Mouse (Mus musculus): ENCODE results near the gene Clmp. TPM values are rescaled to one million over a fixed set of nuclear protein-coding genes. Genes with fewer than 3 reads are reported as not detected.
"Not testable (repeated sequence)": the region's sequence is repeated elsewhere in the genome, so short reads cannot be mapped to it uniquely, and the experiment has no call there.

The Clmp gene
- polyA plus RNA-seq, 1 experiment from 2014 or later = 14.9 TPM

GRCm38 (mm10) chr9:40780892-40781725 lies 95.3 kb downstream of the Clmp start:
- H3K9ac ChIP-seq = no peak overlapping the region
- H3K4me1 ChIP-seq (replicated peaks) = peaks cover 38% of the 10 kb centered on the region
- H3K4me2 ChIP-seq = no peak overlapping the region
- H3K9me3 ChIP-seq (replicated peaks) = no peaks in the 10 kb centered on the region
- ATAC-seq (ENCODE audit: insufficient number of reproducible peaks, low FRiP score) = no peak
- no peak overlapping the region for H3K4me3 ChIP-seq
- no peaks in the 10 kb centered on the region for H3K36me3 ChIP-seq
- no peaks in the 10 kb centered on the region for H3K27me3 ChIP-seq (replicated peaks)
- 65% methylated on average over 11 of the region's 11 CpGs for WGBS
- peak overlapping the region; percentile 70; the same call in 1 of the 2 replicates for H3K27ac ChIP-seq (ENCODE audit: poor library complexity, severe bottlenecking)

DNA sequence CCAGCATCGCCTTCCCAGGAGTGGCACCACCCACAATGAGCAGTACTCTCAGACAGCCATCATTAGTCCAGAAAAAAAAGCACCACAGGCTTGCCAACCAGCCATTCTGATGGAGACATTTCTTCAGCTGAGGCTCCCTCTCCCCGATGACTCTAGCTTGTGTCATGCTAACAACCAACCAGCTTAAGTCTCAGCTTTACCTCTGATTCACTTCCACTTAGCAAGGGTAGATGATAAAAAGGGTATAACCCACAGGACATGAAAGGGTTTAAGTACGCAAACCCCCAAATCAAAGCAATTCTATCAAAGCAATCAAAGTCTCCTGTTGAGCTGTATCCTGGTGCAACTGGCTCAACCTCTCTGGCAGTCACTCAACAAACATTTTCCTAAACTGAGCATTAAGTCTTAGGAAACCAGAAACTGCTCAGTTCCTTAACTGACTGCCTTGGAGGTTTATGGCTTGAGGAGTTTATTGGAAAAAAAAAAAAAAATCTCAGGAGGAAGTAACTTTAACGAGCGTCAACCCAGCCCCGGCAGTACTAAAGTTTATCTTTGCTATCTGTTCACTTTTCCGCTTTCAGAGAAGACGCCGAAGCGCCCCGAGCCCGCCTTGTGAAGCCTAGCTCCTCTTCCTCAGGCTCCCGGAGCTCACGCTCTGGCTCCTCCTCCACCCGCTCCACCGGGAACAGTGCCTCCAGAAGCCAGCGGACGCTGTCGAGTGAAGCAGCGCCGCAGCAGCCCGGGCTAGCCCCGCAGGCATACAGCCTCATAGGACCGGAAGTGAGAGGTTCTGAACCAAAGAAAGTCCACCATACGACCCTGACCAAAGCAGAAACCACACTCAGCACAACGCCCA lies 96.2 kb downstream of the Clmp start:
- H3K4me3 ChIP-seq = peak overlapping the region; percentile 21; the same call in 1 of the 2 replicates
- H3K27ac ChIP-seq (ENCODE audit: poor library complexity, severe bottlenecking) = peak overlapping the region; percentile 70; the same call in 1 of the 2 replicates
- 32% methylated on average over 26 of the region's 26 CpGs for WGBS

GRCm38 (mm10) chr9:40783641-40784373 lies 98.0 kb downstream of the Clmp start:
- no peak overlapping the region for H3K9ac ChIP-seq

More for the DNA sequence above, 96.2 kb downstream of the Clmp start:
- Histone ChIP-seq H3K9me3 (replicated peaks) (no peaks in the 10 kb centered on the region), H3K36me3 (no peaks in the 10 kb centered on the region), H3K4me1 (replicated peaks) (peaks cover 34% of the 10 kb centered on the region), H3K27me3 (replicated peaks) (no peaks in the 10 kb centered on the region), H3K9ac (no peak overlapping the region), H3K4me2 (peak overlapping the region; percentile 56)
- ATAC-seq (ENCODE audit: insufficient number of reproducible peaks, low FRiP score) = peak; percentile 56

DNA sequence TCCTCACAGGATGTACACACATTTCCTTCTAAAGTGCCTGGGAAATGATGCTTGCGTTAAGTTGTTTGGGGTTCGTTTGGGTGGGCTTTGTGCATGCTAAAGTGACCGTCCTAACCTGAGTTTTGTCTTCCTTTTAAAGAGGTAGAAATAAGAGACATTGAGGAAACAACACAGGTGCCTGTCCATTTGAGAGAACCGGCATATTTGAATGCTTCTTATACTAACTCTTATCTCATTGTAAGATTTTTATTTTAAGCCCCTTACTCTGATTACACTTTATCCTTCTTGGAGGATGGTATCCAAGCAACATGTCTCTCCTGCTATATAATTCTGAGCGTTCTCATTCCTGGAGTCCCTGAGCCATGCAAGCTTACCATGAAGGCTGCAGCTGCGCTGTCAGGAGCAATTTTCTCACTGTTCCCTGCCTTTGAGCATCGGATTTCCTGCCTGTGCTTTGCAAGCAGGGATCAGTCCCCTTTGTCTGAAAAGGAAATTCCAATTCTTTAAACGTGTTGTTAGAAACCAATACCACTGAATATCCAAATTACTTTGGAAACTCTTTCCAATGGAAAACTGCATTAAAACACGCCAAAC lies 98.7 kb downstream of the Clmp start:
- no peaks in the 10 kb centered on the region for H3K9me3 ChIP-seq (replicated peaks)
- H3K9ac ChIP-seq = no peak overlapping the region
- H3K27me3 ChIP-seq (replicated peaks) = no peaks in the 10 kb centered on the region
- H3K4me1 ChIP-seq (replicated peaks) = peaks cover 34% of the 10 kb centered on the region
- peak overlapping the region; percentile 52 for H3K4me2 ChIP-seq
- no peak for ATAC-seq (ENCODE audit: insufficient number of reproducible peaks, low FRiP score)
- WGBS = 16% methylated on average over 9 of the region's 9 CpGs
- H3K4me3 ChIP-seq = no peak overlapping the region; the same call in 1 of the 2 replicates
- peak overlapping the region; percentile 56 for H3K27ac ChIP-seq (ENCODE audit: poor library complexity, severe bottlenecking)
- no peaks in the 10 kb centered on the region for H3K36me3 ChIP-seq

More at GRCm38 (mm10) chr9:40783641-40784373, 98.0 kb downstream of the Clmp start:
- H3K27me3 ChIP-seq (replicated peaks) = no peaks in the 10 kb centered on the region
- no peaks in the 10 kb centered on the region for H3K9me3 ChIP-seq (replicated peaks)
- WGBS = 24% methylated on average over 13 of the region's 13 CpGs
- H3K27ac ChIP-seq (ENCODE audit: poor library complexity, severe bottlenecking) = peak overlapping the region; percentile 31
- no peaks in the 10 kb centered on the region for H3K36me3 ChIP-seq
- H3K4me3 ChIP-seq = no peak overlapping the region; the same call in 1 of the 2 replicates
- ATAC-seq (ENCODE audit: insufficient number of reproducible peaks, low FRiP score) = 0 out of 2 replicates have a peak, but pooled peaks have one; percentile 51
- peak overlapping the region; percentile 52 for H3K4me2 ChIP-seq
- H3K4me1 ChIP-seq (replicated peaks) = peaks cover 34% of the 10 kb centered on the region

- H3K36me3 ChIP-seq = no peaks in the 10 kb centered on the region
- H3K27me3 ChIP-seq (replicated peaks) = no peaks in the 10 kb centered on the region
- no peaks in the 10 kb centered on the region for H3K9me3 ChIP-seq (replicated peaks)
- H3K9ac ChIP-seq = no peak overlapping the region
- peaks cover 34% of the 10 kb centered on the region for H3K4me1 ChIP-seq (replicated peaks)
- no peak overlapping the region for H3K27ac ChIP-seq (ENCODE audit: poor library complexity, severe bottlenecking)
- H3K4me3 ChIP-seq = no peak overlapping the region
- H3K4me2 ChIP-seq = no peak overlapping the region
- 85% methylated on average over 6 of the region's 6 CpGs for WGBS
- no peak for ATAC-seq (ENCODE audit: insufficient number of reproducible peaks, low FRiP score)
These were observed 99.7 kb downstream of the Clmp start for GRCm38 (mm10) chr9:40785452-40785851.

- not testable (repeated sequence) for H3K27me3 ChIP-seq (replicated peaks); H3K9me3 ChIP-seq (replicated peaks); H3K36me3 ChIP-seq; H3K9ac ChIP-seq; H3K4me2 ChIP-seq; ATAC-seq (ENCODE audit: insufficient number of reproducible peaks, low FRiP score); H3K27ac ChIP-seq (ENCODE audit: poor library complexity, severe bottlenecking); H3K4me3 ChIP-seq
- H3K4me1 ChIP-seq (replicated peaks) = peaks cover 22% of the 10 kb centered on the region
- WGBS = 85% methylated on average over 6 of the region's 6 CpGs
These were observed 101.1 kb downstream of the Clmp start for GRCm38 (mm10) chr9:40786820-40787219.

GRCm38 (mm10) chr9:40791864-40792633 lies 106.3 kb downstream of the Clmp start:
- Histone ChIP-seq H3K27ac (ENCODE audit: poor library complexity, severe bottlenecking) (no peak overlapping the region), H3K36me3 (no peaks in the 10 kb centered on the region), H3K4me3 (no peak overlapping the region), H3K4me1 (replicated peaks) (peaks cover 20% of the 10 kb centered on the region), H3K27me3 (replicated peaks) (no peaks in the 10 kb centered on the region), H3K9ac (no peak overlapping the region), H3K4me2 (no peak overlapping the region), H3K9me3 (replicated peaks) (no peaks in the 10 kb centered on the region)
- no peak for ATAC-seq (ENCODE audit: insufficient number of reproducible peaks, low FRiP score)
- WGBS = 61% methylated on average over 6 of the region's 6 CpGs

GRCm38 (mm10) chr9:40793581-40793980 lies 107.8 kb downstream of the Clmp start:
- H3K27me3 ChIP-seq (replicated peaks) = no peaks in the 10 kb centered on the region
- no peak overlapping the region for H3K9ac ChIP-seq
- H3K27ac ChIP-seq (ENCODE audit: poor library complexity, severe bottlenecking) = no peak overlapping the region
- no peaks in the 10 kb centered on the region for H3K36me3 ChIP-seq
- H3K4me3 ChIP-seq = no peak overlapping the region
- H3K4me1 ChIP-seq (replicated peaks) = peaks cover 27% of the 10 kb centered on the region
- no peak overlapping the region for H3K4me2 ChIP-seq
- ATAC-seq (ENCODE audit: insufficient number of reproducible peaks, low FRiP score) = no peak
- 85% methylated on average over 5 of the region's 5 CpGs for WGBS
- H3K9me3 ChIP-seq (replicated peaks) = no peaks in the 10 kb centered on the region

DNA sequence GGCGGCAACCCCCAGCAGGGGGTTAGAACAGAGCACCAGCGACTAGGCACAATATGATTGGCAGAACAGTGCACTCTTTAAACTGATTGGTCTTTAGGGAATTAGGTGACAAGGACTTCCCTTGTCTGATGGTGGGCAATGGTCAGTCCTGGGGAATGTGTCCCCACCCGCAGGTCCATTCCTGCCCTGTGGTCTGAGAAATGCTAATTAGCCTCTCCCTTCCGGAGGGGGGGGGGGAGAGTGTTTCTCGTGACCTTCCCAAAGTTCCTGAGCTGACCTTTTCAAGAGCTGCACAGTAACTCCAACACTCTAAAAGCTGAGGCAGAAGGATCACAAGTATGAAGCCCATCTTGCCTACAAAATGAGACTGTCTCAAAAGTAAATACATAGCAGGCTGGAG lies 108.5 kb downstream of the Clmp start:
- H3K27ac ChIP-seq (ENCODE audit: poor library complexity, severe bottlenecking) = no peak overlapping the region
- no peaks in the 10 kb centered on the region for H3K36me3 ChIP-seq
- no peaks in the 10 kb centered on the region for H3K27me3 ChIP-seq (replicated peaks)
- H3K4me1 ChIP-seq (replicated peaks) = peaks cover 34% of the 10 kb centered on the region
- ATAC-seq (ENCODE audit: insufficient number of reproducible peaks, low FRiP score) = no peak
- H3K9me3 ChIP-seq (replicated peaks) = no peaks in the 10 kb centered on the region
- H3K9ac ChIP-seq = no peak overlapping the region
- H3K4me3 ChIP-seq = no peak overlapping the region
- H3K4me2 ChIP-seq = no peak overlapping the region
- WGBS = 31% methylated on average over 5 of the region's 5 CpGs

- Histone ChIP-seq H3K9me3 (replicated peaks) (no peaks in the 10 kb centered on the region), H3K4me1 (replicated peaks) (peaks cover 34% of the 10 kb centered on the region), H3K4me2 (no peak overlapping the region), H3K36me3 (no peaks in the 10 kb centered on the region), H3K4me3 (no peak overlapping the region), H3K27me3 (replicated peaks) (no peaks in the 10 kb centered on the region), H3K27ac (ENCODE audit: poor library complexity, severe bottlenecking) (no peak overlapping the region), H3K9ac (no peak overlapping the region)
- WGBS = 60% methylated on average over 5 of the region's 5 CpGs
- no peak for ATAC-seq (ENCODE audit: insufficient number of reproducible peaks, low FRiP score)
These were observed 109.2 kb downstream of the Clmp start for GRCm38 (mm10) chr9:40794926-40795325.
